Comparison of ENCODE assay signal across 9 mouse cellular contexts in the genomic region with DNA sequence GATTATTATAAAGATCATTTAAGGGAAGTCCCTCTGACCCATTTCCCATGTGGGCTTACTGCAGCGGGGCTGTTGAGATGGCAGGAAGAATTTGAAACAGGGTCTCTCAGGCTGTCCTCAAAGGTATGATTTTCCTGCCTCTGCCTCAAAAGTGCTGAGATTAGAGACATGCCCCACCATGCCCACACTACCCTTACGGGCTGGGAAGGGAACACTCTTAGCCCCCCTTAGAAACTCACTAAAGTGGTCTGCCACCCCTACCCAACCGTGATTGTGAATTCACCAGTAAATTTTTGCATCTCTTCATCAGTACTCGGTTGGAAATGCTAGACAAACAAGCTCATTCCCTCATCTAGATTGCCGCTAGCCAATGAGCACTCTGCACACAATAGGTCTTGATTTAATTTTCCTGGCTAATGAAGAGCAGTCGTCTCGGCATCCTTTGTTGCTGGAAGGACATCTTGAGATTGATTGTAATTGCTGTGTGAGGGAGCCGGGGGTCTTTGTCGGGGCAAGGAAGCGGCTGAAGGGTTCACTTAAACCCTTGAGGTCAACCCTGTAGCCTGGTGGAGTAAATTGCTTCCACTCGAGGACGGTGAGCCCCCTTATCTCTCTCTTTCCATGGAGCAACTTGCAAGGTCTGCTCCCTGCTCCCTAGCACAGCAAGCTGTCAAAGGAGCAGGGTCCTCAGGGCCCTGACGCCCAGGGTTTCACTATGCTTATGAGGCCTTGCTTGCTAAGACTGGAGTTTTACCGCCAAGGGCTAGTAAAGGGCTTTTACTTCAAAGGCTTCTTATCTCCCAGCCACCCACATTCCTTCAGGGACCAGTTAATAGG. TPM values are rescaled to one million over a fixed set of nuclear protein-coding genes. Genes with fewer than 3 reads are reported as not detected.
DNase-seq lines count a peak whose midpoint lies in the region; ATAC-seq and TF ChIP-seq lines count a peak whose summit lies in the region.
"Had no signal": no experiment of that assay in that cellular context is flagged by ENCODE, and none has a peak within 500 bp of the region (broad histone marks: within the 10 kb centered on the region; RNA-seq: fewer than 3 reads in every experiment).

No protein-coding gene starts in this region.

- no peak for DNase-seq in heart, adult 8-10 months (ENCODE audit: low spot score)
- DNase-seq in embryo, embryonic 11 days: peak; percentile 61
- no peak for DNase-seq in forebrain, postnatal 0 days
- no peak for DNase-seq in right cerebral cortex, adult 2 months (ENCODE audit: low spot score in 2 of 2)
- DNase-seq in layer of hippocampus, adult 2 months (ENCODE audit: low spot score in 2 of 2): no peak
- no peak for DNase-seq in heart, adult 11 months

- H3K27ac ChIP-seq in heart, embryonic 13.5 days (replicated peaks): no peak overlapping the region
- H3K27ac ChIP-seq in forebrain, postnatal 0 days (ENCODE audit: low read depth, low read length): no peak overlapping the region
- peak overlapping the region; percentile 43; the same call in 1 of the 2 replicates for H3K27ac ChIP-seq in midbrain, embryonic 16.5 days (ENCODE audit: low read length)
- H3K27ac ChIP-seq in layer of hippocampus, adult 2 months: no peak overlapping the region

- ATAC-seq in heart, embryonic 13.5 days (ENCODE audit: extremely low read depth, insufficient number of reproducible peaks, low FRiP score, low TSS enrichment): no peak
- ATAC-seq in forebrain, postnatal 0 days: peak; percentile 23; the same call in 1 of the 2 replicates
- ATAC-seq in midbrain, embryonic 16.5 days: peak; percentile 64; the same call in 1 of the 2 replicates

- no peaks in the 10 kb centered on the region for H3K9me3 ChIP-seq in heart, embryonic 13.5 days
- H3K9me3 ChIP-seq in forebrain, postnatal 0 days (ENCODE audit: low read length): no peaks in the 10 kb centered on the region
- no peaks in the 10 kb centered on the region for H3K9me3 ChIP-seq in midbrain, embryonic 16.5 days (replicated peaks; ENCODE audit: control insufficient read depth, low read length, poor library complexity, severe bottlenecking)
- H3K9me3 ChIP-seq: megakaryocyte, embryonic 14.5 days had no signal

- no peak overlapping the region for H3K4me3 ChIP-seq in heart, embryonic 13.5 days
- H3K4me3 ChIP-seq in forebrain, postnatal 0 days (ENCODE audit: low read depth, low read length): no peak overlapping the region
- no peak overlapping the region for H3K4me3 ChIP-seq in midbrain, embryonic 16.5 days (ENCODE audit: low read depth, low read length)
- H3K4me3 ChIP-seq in layer of hippocampus, adult 2 months: no peak overlapping the region
- H3K4me3 ChIP-seq: megakaryocyte, embryonic 14.5 days had no signal

- 28% methylated on average over 14 of the region's 14 CpGs for WGBS in heart, embryonic 13.5 days
- WGBS in forebrain, postnatal 0 days: 23% methylated on average over 14 of the region's 14 CpGs
- 14% methylated on average over 14 of the region's 14 CpGs for WGBS in midbrain, embryonic 16.5 days

- peaks cover 28% of the 10 kb centered on the region for H3K4me1 ChIP-seq in heart, embryonic 13.5 days
- no peaks in the 10 kb centered on the region for H3K4me1 ChIP-seq in forebrain, postnatal 0 days (ENCODE audit: insufficient read depth)
- H3K4me1 ChIP-seq in midbrain, embryonic 16.5 days (ENCODE audit: control insufficient read depth, insufficient read depth, low read length): peaks cover 14% of the 10 kb centered on the region

- TF ChIP-seq CTCF in forebrain, postnatal 0 days (IDR thresholded peaks at IDR 0.05; ENCODE audit: low read depth): no peak
- no peak for TF ChIP-seq CTCF in layer of hippocampus, adult 2 months (conservative IDR thresholded peaks at IDR 0.05)

- no peaks in the 10 kb centered on the region for H3K36me3 ChIP-seq in heart, embryonic 13.5 days
- no peaks in the 10 kb centered on the region for H3K36me3 ChIP-seq in forebrain, postnatal 0 days (ENCODE audit: insufficient read depth)
- H3K36me3 ChIP-seq in midbrain, embryonic 16.5 days (ENCODE audit: control insufficient read depth, insufficient read depth, low read length): no peaks in the 10 kb centered on the region

- peak overlapping the region; percentile 58; the same call in 1 of the 2 replicates for H3K9ac ChIP-seq in heart, embryonic 13.5 days
- H3K9ac ChIP-seq in forebrain, postnatal 0 days: no peak overlapping the region
- H3K9ac ChIP-seq in midbrain, embryonic 16.5 days (ENCODE audit: low read depth, low read length): no peak overlapping the region; the same call in 1 of the 2 replicates

- H3K4me2 ChIP-seq in heart, embryonic 13.5 days: no peak overlapping the region
- H3K4me2 ChIP-seq in forebrain, postnatal 0 days (ENCODE audit: low read depth): no peak overlapping the region
- H3K4me2 ChIP-seq in midbrain, embryonic 16.5 days (ENCODE audit: low read length): no peak overlapping the region

- no peaks in the 10 kb centered on the region for H3K27me3 ChIP-seq in heart, embryonic 13.5 days (replicated peaks)
- H3K27me3 ChIP-seq in forebrain, postnatal 0 days (ENCODE audit: insufficient read depth, low read length): no peaks in the 10 kb centered on the region
- no peaks in the 10 kb centered on the region for H3K27me3 ChIP-seq in midbrain, embryonic 16.5 days (ENCODE audit: control insufficient read depth, insufficient read depth, low read depth, low read length)
- H3K27me3 ChIP-seq: megakaryocyte, embryonic 14.5 days had no signal

RNA-seq across cellular contexts. Expression of a gene that starts 51.7 kb away (rescaled TPM):
- 2.8 and 4.0 TPM in 2 replicates for polyA plus RNA-seq in heart, embryonic 13.5 days (2015; fragmentation: Nextera tagmentation; extraction: Ambion mirVana)
- total RNA-seq in heart, adult 8-10 months (2022): 1 to 10 TPM; 2.0 to 4.9 (median 2.5) TPM
- 71.5 and 96.0 TPM in 2 replicates for total RNA-seq in forebrain, postnatal 0 days (2014; rRNA removed)
- 26.3 and 26.4 TPM in 2 replicates for polyA plus RNA-seq in forebrain, postnatal 0 days (2015; fragmentation: Nextera tagmentation; extraction: Ambion mirVana)
- 4.1 and 4.7 TPM in 2 replicates for polyA plus RNA-seq in midbrain, embryonic 16.5 days (2015; fragmentation: Nextera tagmentation; extraction: Ambion mirVana)
- total RNA-seq in layer of hippocampus, adult 2 months (2021): 10 to 100 TPM; 33.8 to 42.9 TPM

Comparison
In these comparisons a context has a peak if more than half of its experiments do, and no peak if none do; other contexts are left out.
1. RNA of a gene that starts 51.7 kb away (total RNA-seq): 71.5 to 96.0 TPM in forebrain, postnatal 0 days and 33.8 to 42.9 TPM in layer of hippocampus, adult 2 months; 2.0 to 4.9 TPM in heart, adult 8-10 months; every median in the first group is over 4 times any median in the second.